8 mouse cellular contexts compared by ENCODE assay signal in the genomic region with DNA sequence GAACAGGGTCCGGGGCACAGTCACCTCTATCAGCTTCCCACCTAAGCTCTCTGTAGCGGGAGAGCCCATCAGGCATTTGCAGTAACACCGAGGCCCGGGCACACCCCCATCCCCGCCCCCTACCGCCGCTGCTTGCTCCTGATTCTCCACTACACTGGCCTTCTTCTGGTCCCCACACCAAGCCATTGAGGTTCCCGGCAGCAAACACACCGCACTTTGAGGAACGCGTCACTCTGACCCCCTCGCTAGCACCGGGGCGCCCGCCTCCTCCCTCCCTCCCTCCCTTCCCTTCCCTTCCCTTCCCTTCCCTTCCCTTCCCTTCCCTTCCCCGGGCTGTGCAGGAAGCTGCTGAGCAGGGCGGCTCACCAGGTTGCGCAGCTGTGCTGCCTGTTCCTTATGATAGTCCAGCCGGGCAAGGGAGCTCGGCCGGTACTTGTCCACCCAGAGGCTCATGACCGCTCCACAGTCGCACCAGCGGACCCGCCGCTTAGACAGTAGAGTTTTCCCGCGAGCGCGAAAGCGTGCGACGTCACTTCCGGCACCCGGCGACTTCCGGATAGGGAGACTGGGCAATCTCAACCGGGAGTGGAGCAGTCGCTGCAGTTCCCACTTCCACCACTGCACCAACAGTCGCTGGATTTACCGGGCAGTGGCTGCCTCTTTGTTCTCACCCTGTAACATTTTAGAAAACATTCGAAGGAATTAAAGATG. TPM values are rescaled to one million over a fixed set of nuclear protein-coding genes. Genes with fewer than 3 reads are reported as not detected.
DNase-seq lines count a peak whose midpoint lies in the region; ATAC-seq lines count a peak whose summit lies in the region.

A gene (minus strand): TSS at position 543 of the 711 bp plus-strand sequence.

- H3K27ac ChIP-seq in hindbrain, embryonic 14.5 days: peak within 1 kb of the TSS; percentile 81

- H3K27me3 ChIP-seq in hindbrain, embryonic 14.5 days (ENCODE audit: control insufficient read depth, insufficient read depth, low read length): no peaks in the 10 kb centered on the region

- no peaks in the 10 kb centered on the region for H3K9me3 ChIP-seq in hindbrain, embryonic 14.5 days (ENCODE audit: control insufficient read depth, low read length)

- H3K4me2 ChIP-seq in hindbrain, embryonic 14.5 days (replicated peaks): peak within 1 kb of the TSS; percentile 72

- ATAC-seq in hindbrain, embryonic 14.5 days (ENCODE audit: low FRiP score): peak; percentile 99

- peak within 1 kb of the TSS; percentile 76 for H3K9ac ChIP-seq in hindbrain, embryonic 14.5 days

- peak within 1 kb of the TSS; percentile 68 for H3K4me3 ChIP-seq in hindbrain, embryonic 14.5 days (replicated peaks; ENCODE audit: low read length)

- H3K4me1 ChIP-seq in hindbrain, embryonic 14.5 days (replicated peaks; ENCODE audit: control insufficient read depth, insufficient read depth, low read length): peaks cover 12% of the 10 kb centered on the region

- H3K36me3 ChIP-seq in hindbrain, embryonic 14.5 days (replicated peaks; ENCODE audit: control insufficient read depth, insufficient read depth): peaks cover 38% of the 10 kb centered on the region

- DNase-seq in R1 (ENCODE audit: low read depth, low spot score): peak; percentile 96
- DNase-seq in cerebellum, postnatal 25 days: peak; percentile 95 to 97
- peak; percentile 89 to 93 for DNase-seq in frontal cortex, postnatal 25 days (ENCODE audit: low spot score in 2 of 2)
- DNase-seq in hindbrain, embryonic 14.5 days (ENCODE audit: low spot score): peak; percentile 98
- DNase-seq in layer of hippocampus, postnatal 36 days: peak; percentile 93
- DNase-seq in lung, postnatal 36 days: peak; percentile 98
- DNase-seq in retina, postnatal 1 day: peak; percentile 97
- DNase-seq in urinary bladder, adult 18-20 months (ENCODE audit: low spot score in 2 of 2): peak; percentile 90 to 93

- 1% methylated on average over 39 of the region's 42 CpGs for WGBS in hindbrain, embryonic 14.5 days

RNA-seq across cellular contexts. Expression of the gene that starts here (rescaled TPM):
- 66.6 and 67.0 TPM in 2 replicates for polyA plus RNA-seq in hindbrain, embryonic 14.5 days (2014; fragmentation: Nextera tagmentation; extraction: Ambion mirVana)
- total RNA-seq in layer of hippocampus, postnatal 36 days (2021): 10 to 100 TPM in 1 of 2 experiments, 1 to 10 TPM in 1; 8.9 to 10.5 TPM

Comparison
In these comparisons a context has a peak if more than half of its experiments do, and no peak if none do; other contexts are left out.
1. Peak in every context shown above with its lines: DNase-seq, ATAC-seq, H3K4me3 ChIP-seq and H3K27ac ChIP-seq.